Mouse (Mus musculus): ENCODE measurements around the gene Arpp21. TPM values are rescaled to one million over a fixed set of nuclear protein-coding genes. Genes with fewer than 3 reads are reported as not detected.

Arpp21 gene
- total and polyA plus RNA-seq, 3 experiments: 0.99 to 1.3 (median 1.0) TPM

GRCm38 (mm10) chr9:112260696-112261095, 25.0 kb upstream of the Arpp21 start:
- H3K27ac ChIP-seq: no peak overlapping the region
- TF ChIP-seq EP300 (IDR thresholded peaks at IDR 0.05; ENCODE audit: insufficient read depth, low read depth, low read length) (no peak), POLR2A (IDR thresholded peaks at IDR 0.05; ENCODE audit: insufficient read depth, low read depth, low read length) (no peak), CTCF (IDR thresholded peaks at IDR 0.05) (no peak)
- DNase-seq: no peak
- no peak overlapping the region for H3K9ac ChIP-seq (ENCODE audit: low read depth, low read length)
- H3K4me3 ChIP-seq: no peak overlapping the region
- H3K36me3 ChIP-seq (ENCODE audit: control insufficient read depth, insufficient read depth, low read length): no peaks in the 10 kb centered on the region
- 49% methylated on average over 2 of the region's 2 CpGs for WGBS
- H3K79me2 ChIP-seq (replicated peaks; ENCODE audit: control insufficient read depth, insufficient read depth, low read length): no peaks in the 10 kb centered on the region
- intact Hi-C loops (cut with DNase I): no loop called here
- no peaks in the 10 kb centered on the region for H3K4me1 ChIP-seq (ENCODE audit: control insufficient read depth, insufficient read depth, low read length)
- H3K27me3 ChIP-seq (ENCODE audit: control insufficient read depth, insufficient read depth, low read length): no peaks in the 10 kb centered on the region

- intact Hi-C loops (cut with DNase I): no loop called here
- WGBS: 83% methylated on average over 1 of the region's 1 CpGs
- Histone ChIP-seq H3K36me3 (ENCODE audit: control insufficient read depth, insufficient read depth, low read length) (no peaks in the 10 kb centered on the region), H3K4me1 (ENCODE audit: control insufficient read depth, insufficient read depth, low read length) (no peaks in the 10 kb centered on the region), H3K4me3 (no peak overlapping the region), H3K27me3 (ENCODE audit: control insufficient read depth, insufficient read depth, low read length) (no peaks in the 10 kb centered on the region), H3K27ac (no peak overlapping the region), H3K9ac (ENCODE audit: low read depth, low read length) (no peak overlapping the region), H3K79me2 (replicated peaks; ENCODE audit: control insufficient read depth, insufficient read depth, low read length) (no peaks in the 10 kb centered on the region)
- DNase-seq: no peak
- no peak for TF ChIP-seq EP300 (IDR thresholded peaks at IDR 0.05; ENCODE audit: insufficient read depth, low read depth, low read length)
- TF ChIP-seq POLR2A (IDR thresholded peaks at IDR 0.05; ENCODE audit: insufficient read depth, low read depth, low read length): no peak
- no peak for TF ChIP-seq CTCF (IDR thresholded peaks at IDR 0.05)
These were observed 22.8 kb upstream of the Arpp21 start for GRCm38 (mm10) chr9:112258560-112258959.

- Histone ChIP-seq H3K27ac (no peak overlapping the region), H3K79me2 (replicated peaks; ENCODE audit: control insufficient read depth, insufficient read depth, low read length) (no peaks in the 10 kb centered on the region), H3K4me3 (no peak overlapping the region), H3K4me1 (ENCODE audit: control insufficient read depth, insufficient read depth, low read length) (no peaks in the 10 kb centered on the region), H3K36me3 (ENCODE audit: control insufficient read depth, insufficient read depth, low read length) (no peaks in the 10 kb centered on the region), H3K27me3 (ENCODE audit: control insufficient read depth, insufficient read depth, low read length) (no peaks in the 10 kb centered on the region), H3K9ac (ENCODE audit: low read depth, low read length) (no peak overlapping the region)
- WGBS: 55% methylated on average over 2 of the region's 2 CpGs
- intact Hi-C loops (cut with DNase I): no loop called here
- no peak for TF ChIP-seq POLR2A (IDR thresholded peaks at IDR 0.05; ENCODE audit: insufficient read depth, low read depth, low read length)
- no peak for TF ChIP-seq EP300 (IDR thresholded peaks at IDR 0.05; ENCODE audit: insufficient read depth, low read depth, low read length)
- TF ChIP-seq CTCF (IDR thresholded peaks at IDR 0.05): no peak
- DNase-seq: no peak
These were observed 20.2 kb upstream of the Arpp21 start for GRCm38 (mm10) chr9:112255971-112256370.

DNA sequence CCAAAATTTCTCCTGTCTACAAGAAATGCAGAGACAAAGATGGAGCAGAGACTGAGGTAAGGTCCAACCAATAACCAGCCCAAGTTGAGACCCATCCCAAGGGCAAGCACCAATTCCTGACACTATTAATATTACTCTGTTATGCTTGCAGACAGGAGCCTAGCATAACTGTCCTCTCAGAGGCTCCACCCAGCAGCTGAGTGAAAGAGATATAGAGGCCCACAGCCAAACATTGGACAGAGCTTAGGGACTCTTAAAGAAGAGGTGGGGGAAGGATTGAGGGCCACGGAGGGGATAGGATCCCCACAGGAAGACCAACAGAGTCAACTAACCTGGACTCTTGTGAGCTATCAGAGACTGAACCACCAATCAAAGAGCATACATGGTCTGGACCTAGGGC, 18.0 kb upstream of the Arpp21 start:
- Histone ChIP-seq H3K4me1 (ENCODE audit: control insufficient read depth, insufficient read depth, low read length) (no peaks in the 10 kb centered on the region), H3K4me3 (no peak overlapping the region), H3K27ac (no peak overlapping the region), H3K36me3 (ENCODE audit: control insufficient read depth, insufficient read depth, low read length) (no peaks in the 10 kb centered on the region), H3K27me3 (ENCODE audit: control insufficient read depth, insufficient read depth, low read length) (no peaks in the 10 kb centered on the region), H3K9ac (ENCODE audit: low read depth, low read length) (no peak overlapping the region), H3K79me2 (replicated peaks; ENCODE audit: control insufficient read depth, insufficient read depth, low read length) (no peaks in the 10 kb centered on the region)
- intact Hi-C loops (cut with DNase I): no loop called here
- DNase-seq: no peak
- TF ChIP-seq EP300 (IDR thresholded peaks at IDR 0.05; ENCODE audit: insufficient read depth, low read depth, low read length): no peak
- no peak for TF ChIP-seq CTCF (IDR thresholded peaks at IDR 0.05)
- no peak for TF ChIP-seq POLR2A (IDR thresholded peaks at IDR 0.05; ENCODE audit: insufficient read depth, low read depth, low read length)
- WGBS: 82% methylated on average over 1 of the region's 1 CpGs

DNA sequence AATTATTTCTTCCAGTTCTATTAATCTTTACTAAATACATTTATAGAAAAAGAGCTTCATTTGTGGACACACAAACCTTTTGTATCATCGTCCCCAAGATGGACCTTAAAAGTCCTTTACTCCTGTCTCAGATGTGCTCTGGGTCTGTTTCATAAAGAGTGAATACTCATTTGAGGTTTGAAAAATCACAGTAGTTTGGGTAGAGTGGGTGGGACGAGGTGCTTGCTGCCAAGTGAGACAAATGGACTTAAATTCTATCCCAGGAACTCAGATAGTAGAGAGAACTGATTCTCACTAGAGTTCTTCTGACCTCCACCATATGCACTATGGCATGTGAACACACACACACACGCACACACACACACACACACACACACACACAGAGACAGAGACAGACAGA, 16.1 kb upstream of the Arpp21 start:
- no peak for DNase-seq
- intact Hi-C loops (cut with DNase I): no loop called here
- Histone ChIP-seq H3K79me2 (replicated peaks; ENCODE audit: control insufficient read depth, insufficient read depth, low read length) (no peaks in the 10 kb centered on the region), H3K4me1 (ENCODE audit: control insufficient read depth, insufficient read depth, low read length) (no peaks in the 10 kb centered on the region), H3K27me3 (ENCODE audit: control insufficient read depth, insufficient read depth, low read length) (no peaks in the 10 kb centered on the region), H3K27ac (no peak overlapping the region), H3K4me3 (no peak overlapping the region), H3K9ac (ENCODE audit: low read depth, low read length) (no peak overlapping the region), H3K36me3 (ENCODE audit: control insufficient read depth, insufficient read depth, low read length) (no peaks in the 10 kb centered on the region)
- TF ChIP-seq CTCF (IDR thresholded peaks at IDR 0.05): no peak
- TF ChIP-seq POLR2A (IDR thresholded peaks at IDR 0.05; ENCODE audit: insufficient read depth, low read depth, low read length): no peak
- no peak for TF ChIP-seq EP300 (IDR thresholded peaks at IDR 0.05; ENCODE audit: insufficient read depth, low read depth, low read length)
- 64% methylated on average over 3 of the region's 3 CpGs for WGBS

DNA sequence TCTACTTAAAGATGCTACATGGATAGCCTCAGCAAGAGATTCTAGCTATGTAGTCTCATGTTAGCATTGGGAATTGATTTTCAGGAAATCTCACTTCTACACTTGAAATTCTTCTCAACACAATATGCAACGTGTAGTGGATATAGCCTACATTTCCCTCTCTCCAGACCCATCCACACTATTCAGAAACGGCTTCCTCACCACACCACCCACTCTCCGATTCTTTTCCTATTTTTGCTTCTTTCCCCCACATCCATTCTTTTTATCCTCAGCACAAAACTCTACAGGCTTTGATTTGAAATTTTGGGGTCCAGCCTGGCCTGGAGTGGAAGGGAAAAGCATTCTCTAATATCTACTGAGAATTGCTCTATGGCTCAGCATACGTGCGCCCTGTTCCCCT, 15.6 kb upstream of the Arpp21 start:
- no peaks in the 10 kb centered on the region for H3K36me3 ChIP-seq (ENCODE audit: control insufficient read depth, insufficient read depth, low read length)
- H3K4me1 ChIP-seq (ENCODE audit: control insufficient read depth, insufficient read depth, low read length): no peaks in the 10 kb centered on the region
- no peak for DNase-seq
- WGBS: 82% methylated on average over 5 of the region's 5 CpGs
- H3K79me2 ChIP-seq (replicated peaks; ENCODE audit: control insufficient read depth, insufficient read depth, low read length): no peaks in the 10 kb centered on the region
- TF ChIP-seq POLR2A (IDR thresholded peaks at IDR 0.05; ENCODE audit: insufficient read depth, low read depth, low read length): no peak
- intact Hi-C loops (cut with DNase I): no loop called here
- H3K27me3 ChIP-seq (ENCODE audit: control insufficient read depth, insufficient read depth, low read length): no peaks in the 10 kb centered on the region
- H3K4me3 ChIP-seq: no peak overlapping the region
- H3K27ac ChIP-seq: no peak overlapping the region
- H3K9ac ChIP-seq (ENCODE audit: low read depth, low read length): no peak overlapping the region

All from heart, adult 2 months (tissue).